Mouse (Mus musculus) urinary bladder, postnatal 10 days (tissue): ENCODE data around the gene Nol3.
"Not testable (repeated sequence)": the region's sequence is repeated elsewhere in the genome, so short reads cannot be mapped to it uniquely, and the experiment has no call there.

Experiments used
- DNase-seq: peaks from one replicate; pipeline ENCODE4 v3.0.0; 2022; ENCODE audit warnings: low spot score

Nol3 gene

GRCm38 (mm10) chr8:105289805-105290460 is 14.0 kb downstream of the Nol3 start, which contains the start of gene 4931428F04Rik:
Gene 4931428F04Rik, minus strand, starts transcription at chr8:105289864.
- no peak for DNase-seq

GRCm38 (mm10) chr8:105290554-105291314 is 14.8 kb downstream of the Nol3 start:
- DNase-seq = peak; percentile 86

- DNase-seq = not testable (repeated sequence)
Observed at GRCm38 (mm10) chr8:105291364-105291763, 15.4 kb downstream of the Nol3 start.

GRCm38 (mm10) chr8:105291802-105292201 is 15.9 kb downstream of the Nol3 start:
- not testable (repeated sequence) for DNase-seq

- DNase-seq = no peak
Observed at GRCm38 (mm10) chr8:105292471-105292870, 16.5 kb downstream of the Nol3 start.

GRCm38 (mm10) chr8:105293405-105293804 is 17.5 kb downstream of the Nol3 start:
- no peak for DNase-seq

- no peak for DNase-seq
Observed at GRCm38 (mm10) chr8:105294776-105295175, 18.8 kb downstream of the Nol3 start.

- no peak for DNase-seq
Observed at GRCm38 (mm10) chr8:105295256-105295655, 19.3 kb downstream of the Nol3 start.

- DNase-seq = no peak
Observed at GRCm38 (mm10) chr8:105295895-105296573, 20.1 kb downstream of the Nol3 start, which contains the start of gene Exoc3l. Gene Exoc3l, minus strand, starts transcription at chr8:105296101.

GRCm38 (mm10) chr8:105297511-105298192 is 21.7 kb downstream of the Nol3 start, which contains the start of gene E2f4:
Gene E2f4, plus strand, starts transcription at chr8:105297663.
- DNase-seq = no peak

- DNase-seq = no peak
Observed at GRCm38 (mm10) chr8:105298351-105299252, 22.7 kb downstream of the Nol3 start.

- DNase-seq = no peak
Observed at GRCm38 (mm10) chr8:105299962-105300361, 24.0 kb downstream of the Nol3 start.

- no peak for DNase-seq
Observed at GRCm38 (mm10) chr8:105303396-105303795, 27.5 kb downstream of the Nol3 start.

GRCm38 (mm10) chr8:105303874-105304273 is 27.9 kb downstream of the Nol3 start:
- DNase-seq = no peak

GRCm38 (mm10) chr8:105304325-105305210 is 28.6 kb downstream of the Nol3 start:
- DNase-seq = no peak

GRCm38 (mm10) chr8:105305211-105306145 is 29.5 kb downstream of the Nol3 start, which contains the start of gene Elmo3:
Gene Elmo3, plus strand, starts transcription at chr8:105305601.
- no peak for DNase-seq

GRCm38 (mm10) chr8:105306146-105306691 is 30.3 kb downstream of the Nol3 start:
- no peak for DNase-seq

- DNase-seq = no peak
Observed at GRCm38 (mm10) chr8:105307670-105308069, 31.7 kb downstream of the Nol3 start.
